Mouse (Mus musculus): ENCODE data around the gene Cirbp.
"Not testable (repeated sequence)": the region's sequence is repeated elsewhere in the genome, so short reads cannot be mapped to it uniquely, and the experiment has no call there.

The Cirbp gene

DNA sequence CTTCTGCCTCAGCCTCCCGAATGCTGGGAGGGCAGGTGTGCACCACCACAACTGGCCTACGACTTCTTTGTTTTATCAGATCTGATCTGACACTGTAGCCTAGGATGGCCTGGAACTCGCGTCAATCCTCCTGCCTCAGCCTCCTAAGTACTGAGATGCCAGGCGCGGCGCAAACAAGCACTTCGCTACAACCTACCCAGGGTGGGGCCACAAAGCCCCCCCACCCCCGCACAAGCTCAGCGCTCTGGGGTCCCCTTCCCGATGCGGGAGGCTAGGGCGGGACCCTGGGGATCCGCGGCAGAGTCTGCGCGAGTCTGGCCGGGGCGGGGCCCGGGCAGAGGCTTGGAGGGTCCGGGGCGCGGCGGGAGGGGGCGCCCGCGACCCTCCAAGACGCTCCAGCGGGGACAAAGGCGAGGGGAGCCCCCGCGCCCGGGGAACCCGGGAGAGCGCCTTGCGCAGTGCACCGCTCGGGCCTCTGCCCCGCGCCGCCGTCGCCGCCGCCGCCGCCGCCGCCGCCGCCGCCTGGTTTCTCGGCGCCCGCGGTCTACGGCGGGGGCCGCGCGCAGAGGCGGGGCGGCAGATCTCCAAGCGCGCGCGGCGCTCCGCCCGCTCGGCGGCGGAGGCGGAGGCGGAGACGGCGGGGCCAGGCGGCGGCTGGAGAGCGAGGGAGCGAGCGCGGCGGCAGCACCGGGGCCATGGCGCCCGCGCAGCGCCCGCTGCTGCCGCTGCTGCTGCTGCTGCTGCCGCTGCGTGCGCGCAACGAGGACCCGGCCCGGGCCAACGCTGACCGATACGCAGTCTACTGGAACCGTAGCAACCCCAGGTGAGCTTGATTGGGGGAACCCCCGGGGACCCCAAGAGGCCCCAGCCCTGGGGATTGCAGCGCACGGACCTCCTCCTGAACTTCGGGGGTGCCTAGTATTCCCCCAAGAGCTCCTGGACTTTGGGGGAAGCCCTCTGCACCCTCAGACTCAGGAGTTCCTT lies 13.6 kb downstream of the Cirbp start, which contains the start of gene Efna2:
Efna2 (plus strand) TSS at position 415 of the 984 bp plus-strand sequence.
- peak; percentile 74 for DNase-seq (ENCODE audit: low spot score)

- no peak for DNase-seq (ENCODE audit: low spot score)
Measured at GRCm38 (mm10) chr10:80180288-80180687, 14.5 kb downstream of the Cirbp start.

DNA sequence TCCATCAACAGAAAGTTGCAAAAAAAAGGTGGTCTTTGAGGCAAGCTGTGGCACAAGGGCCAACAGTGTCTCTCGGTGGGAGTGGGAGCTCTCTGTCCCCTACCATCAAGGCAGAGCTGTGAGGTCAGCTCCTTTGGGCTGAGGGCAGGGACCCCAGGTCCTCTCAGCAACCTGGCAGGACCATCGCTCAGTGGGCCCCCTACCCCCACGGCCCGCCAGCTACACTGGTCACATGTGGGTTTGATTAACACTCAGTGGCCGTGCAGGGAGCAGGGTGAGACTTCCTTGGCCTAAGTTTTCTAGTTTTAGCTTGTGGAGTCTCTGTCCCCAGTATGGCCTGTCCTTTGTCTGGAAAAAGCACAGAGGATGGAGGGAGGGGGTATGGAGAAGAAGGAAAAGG lies 15.0 kb downstream of the Cirbp start:
- DNase-seq (ENCODE audit: low spot score), result no peak

DNA sequence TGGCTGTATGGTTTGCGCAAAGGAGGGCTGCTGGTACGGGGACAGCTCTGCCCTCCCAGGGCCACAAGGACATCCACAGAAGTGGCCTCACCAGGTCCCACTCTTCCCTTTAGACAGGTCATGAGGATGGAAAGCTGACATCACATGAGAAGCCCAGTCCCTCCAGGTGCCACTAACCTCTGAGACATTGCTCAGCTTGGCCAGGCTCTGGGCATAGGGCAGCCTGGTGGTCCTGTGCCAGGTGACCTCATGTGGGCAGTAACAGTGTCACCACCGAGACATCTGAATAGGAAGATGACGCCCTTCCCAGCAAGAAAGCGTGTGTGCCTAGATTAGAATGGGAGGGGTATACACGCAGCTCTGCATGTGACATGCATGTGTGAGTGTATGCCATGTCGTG lies 16.8 kb downstream of the Cirbp start:
- no peak for DNase-seq (ENCODE audit: low spot score)

- no peak for DNase-seq (ENCODE audit: low spot score)
Measured at GRCm38 (mm10) chr10:80186649-80187048, 20.9 kb downstream of the Cirbp start.

DNA sequence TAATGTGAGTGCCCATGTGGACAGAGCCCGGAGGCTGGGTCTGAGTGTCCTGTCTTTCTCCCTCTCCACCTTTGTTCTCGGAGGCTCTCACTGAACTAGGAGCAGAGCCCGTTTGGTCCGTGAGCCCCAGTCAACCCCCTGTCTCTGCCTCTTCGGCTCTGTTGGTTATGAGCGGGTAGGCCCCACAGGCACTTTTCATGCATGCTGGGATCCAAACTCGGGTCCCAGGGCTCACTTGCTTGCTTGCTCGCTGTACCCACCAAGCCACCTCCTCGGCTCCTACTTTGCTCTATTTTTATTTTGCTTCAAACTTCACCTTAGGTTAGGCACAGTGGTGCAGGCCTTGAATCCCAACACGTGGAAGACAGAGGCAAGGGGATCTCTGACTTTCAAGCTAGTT lies 22.0 kb downstream of the Cirbp start:
- no peak for DNase-seq (ENCODE audit: low spot score)

DNA sequence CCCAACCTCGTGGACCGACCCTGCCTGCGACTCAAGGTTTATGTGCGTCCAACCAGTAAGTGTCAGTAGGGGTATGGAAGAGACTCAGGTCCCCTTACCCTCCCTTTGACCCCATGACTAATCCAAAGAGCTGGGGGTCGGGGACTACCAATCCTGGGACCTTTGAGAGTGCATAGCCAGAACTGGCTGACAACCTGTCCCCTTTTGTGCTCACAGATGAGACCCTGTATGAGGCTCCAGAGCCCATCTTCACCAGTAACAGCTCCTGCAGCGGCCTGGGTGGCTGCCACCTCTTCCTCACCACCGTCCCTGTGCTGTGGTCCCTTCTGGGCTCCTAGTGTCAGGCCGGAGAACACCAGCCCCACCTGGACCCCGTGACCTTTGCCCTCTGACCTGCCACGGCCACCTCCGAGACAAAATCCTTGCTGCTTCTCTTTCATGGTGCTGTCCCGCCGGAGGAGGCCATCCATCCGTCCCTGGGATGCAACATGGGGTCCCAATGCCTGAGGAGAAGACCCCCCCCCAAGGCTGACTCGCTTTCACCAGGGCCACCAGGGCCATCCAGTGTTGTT lies 22.8 kb downstream of the Cirbp start:
- DNase-seq (ENCODE audit: low spot score), result no peak

- DNase-seq (ENCODE audit: low spot score), result peak; percentile 66
Measured at GRCm38 (mm10) chr10:80189999-80190398, 24.2 kb downstream of the Cirbp start.

GRCm38 (mm10) chr10:80190491-80191051 lies 24.8 kb downstream of the Cirbp start:
- DNase-seq (ENCODE audit: low spot score), result peak; percentile 75

- DNase-seq (ENCODE audit: low spot score), result no peak
Measured at GRCm38 (mm10) chr10:80193976-80194375, 28.2 kb downstream of the Cirbp start.

GRCm38 (mm10) chr10:80194441-80194840 lies 28.7 kb downstream of the Cirbp start:
- DNase-seq (ENCODE audit: low spot score), result no peak

GRCm38 (mm10) chr10:80196167-80196566 lies 30.4 kb downstream of the Cirbp start:
- no peak for DNase-seq (ENCODE audit: low spot score)

- no peak for DNase-seq (ENCODE audit: low spot score)
Measured at GRCm38 (mm10) chr10:80196778-80197581, 31.2 kb downstream of the Cirbp start.

DNA sequence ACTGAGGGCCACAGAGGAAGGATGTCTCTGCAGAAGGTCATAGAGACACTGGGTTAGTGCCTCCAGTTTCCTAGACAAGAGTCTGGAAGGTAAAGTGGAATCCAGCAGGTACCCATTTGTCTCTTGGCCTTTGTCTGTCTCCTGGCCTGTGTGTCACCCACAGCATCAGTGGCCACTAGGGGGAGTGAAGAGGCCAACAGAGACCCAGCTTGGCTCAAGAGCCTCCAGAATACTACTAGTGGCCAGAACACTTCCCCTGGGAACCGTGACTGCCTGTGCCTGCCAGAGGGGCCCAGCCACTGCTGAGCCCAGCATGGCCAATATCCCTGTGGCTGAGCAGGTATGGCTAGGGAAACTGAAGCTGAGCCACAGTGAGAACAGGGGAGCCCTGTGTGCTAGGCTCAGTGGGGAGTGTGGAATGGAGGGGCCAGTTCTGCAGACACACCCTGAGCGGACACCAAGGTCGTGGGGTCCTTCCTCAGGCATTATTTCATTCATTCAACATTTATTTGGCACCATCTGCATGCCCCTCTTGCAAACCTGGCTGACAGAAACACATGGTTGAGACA lies 33.7 kb downstream of the Cirbp start:
- peak; percentile 95 for DNase-seq (ENCODE audit: low spot score)

- DNase-seq (ENCODE audit: low spot score), result no peak
Measured at GRCm38 (mm10) chr10:80200485-80200884, 34.7 kb downstream of the Cirbp start.

GRCm38 (mm10) chr10:80204055-80204454 lies 38.3 kb downstream of the Cirbp start:
- DNase-seq (ENCODE audit: low spot score), result no peak

- no peak for DNase-seq (ENCODE audit: low spot score)
Measured at GRCm38 (mm10) chr10:80207201-80207600, 41.4 kb downstream of the Cirbp start.

DNA sequence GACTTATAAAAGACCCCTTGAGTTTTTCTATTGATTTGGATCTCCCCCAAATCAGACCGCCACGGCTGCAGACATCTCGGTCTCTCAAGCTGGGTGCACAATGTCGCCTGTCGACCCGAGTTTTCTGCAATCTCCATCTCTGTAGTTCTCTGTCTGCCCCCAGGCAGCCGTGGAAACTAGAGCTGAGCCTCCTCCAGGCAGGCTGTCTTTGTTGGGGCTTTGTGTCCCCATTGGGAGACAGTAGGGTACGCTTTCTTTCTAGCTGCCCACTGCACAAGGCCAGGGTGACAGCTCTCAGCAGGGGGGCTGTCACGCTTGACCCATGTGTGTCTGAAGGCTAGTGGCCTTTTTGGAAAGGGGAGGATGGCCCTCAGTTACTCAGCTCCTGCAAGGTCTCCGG lies 41.9 kb downstream of the Cirbp start:
- DNase-seq (ENCODE audit: low spot score), result no peak

DNA sequence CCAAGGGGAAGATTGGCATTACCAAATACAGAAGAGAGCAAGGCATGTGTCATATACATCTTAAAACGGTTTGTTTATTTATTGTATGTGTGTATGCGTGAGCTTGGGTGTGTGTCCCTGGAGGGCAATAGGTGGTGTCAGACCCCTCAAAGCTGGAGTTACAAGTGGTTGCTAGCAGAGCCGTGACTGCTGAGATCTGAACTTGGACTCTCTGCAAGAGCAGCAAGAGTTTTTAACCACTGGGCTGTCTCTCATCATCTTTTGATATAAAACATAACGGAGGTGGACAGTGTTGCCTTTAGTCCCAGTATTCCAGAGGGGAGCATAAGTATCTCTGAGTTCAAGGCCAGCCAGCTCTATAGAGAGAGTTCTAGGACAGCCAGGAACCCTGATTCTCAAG lies 42.5 kb downstream of the Cirbp start:
- DNase-seq (ENCODE audit: low spot score), result no peak

DNA sequence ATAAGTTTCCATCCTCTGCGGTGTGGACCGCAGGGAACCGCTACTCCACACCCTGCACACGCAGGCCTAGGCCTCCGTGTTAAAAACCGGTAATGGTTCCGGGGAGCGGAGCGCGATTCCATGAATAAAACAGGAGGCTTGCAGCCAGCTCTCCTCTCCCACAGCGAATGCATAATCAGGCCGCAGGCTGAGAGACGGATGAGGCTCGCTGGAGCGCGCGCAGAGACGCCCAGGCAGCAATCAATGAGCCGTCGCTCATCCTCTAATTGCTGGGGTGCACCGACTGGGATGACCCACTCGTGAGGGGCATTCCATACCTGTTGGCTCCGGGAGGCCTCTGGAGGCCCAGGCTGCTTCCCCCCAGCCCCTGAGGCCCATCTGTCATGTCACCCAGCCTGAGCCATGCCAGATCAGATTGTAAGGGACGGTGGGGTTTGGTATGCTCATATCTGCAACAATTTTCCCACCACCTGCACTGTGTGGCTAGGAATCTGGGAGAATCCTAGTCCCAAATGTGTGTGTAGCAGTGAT lies 43.1 kb downstream of the Cirbp start:
- DNase-seq (ENCODE audit: low spot score), result peak; percentile 64

- DNase-seq (ENCODE audit: low spot score), result not testable (repeated sequence)
Measured at GRCm38 (mm10) chr10:80211547-80212103, 45.8 kb downstream of the Cirbp start.
